Mouse (Mus musculus) kidney, postnatal 4 days (tissue): ENCODE measurements at regions not wholly inside any gene's neighbourhood (a gene's known extent, or its start where the extent isn't known, plus 50 kb on each side); places are given as distances from the start of the nearest gene placed in this dataset.

ENCODE experiments used
- DNase-seq, 2 experiments: peaks; one replicate each; pipeline ENCODE4 v3.0.0; 2021; ENCODE audit warnings: mixed read lengths in 2 of 2

- no peak for DNase-seq
These were observed 834.7 kb downstream of the Tlr4 start for GRCm38 (mm10) chr4:67662122-67662521.

GRCm38 (mm10) chr4:67673961-67674360 is 846.6 kb downstream of the Tlr4 start:
- DNase-seq = no peak

GRCm38 (mm10) chr4:67677589-67677988 is 850.2 kb downstream of the Tlr4 start:
- no peak for DNase-seq

- no peak for DNase-seq
These were observed 871.1 kb downstream of the Tlr4 start for GRCm38 (mm10) chr4:67698438-67698837.
